Mouse (Mus musculus) inflammation-experienced regulatory T-cells, adult 6 months (primary cell): ENCODE measurements around the gene Rap1gds1. TPM values are rescaled to one million over a fixed set of nuclear protein-coding genes. Genes with fewer than 3 reads are reported as not detected.

ENCODE experiments used
- ATAC-seq: one replicate; pipeline ENCODE4 v1.8.0; 2017
- polyA plus RNA-seq, 3 experiments: library from polyadenylated mRNA; unstranded; fragments of 100-300 nt; shearing (Covaris generic); gene quantifications; one replicate each; pipeline ENCODE4 v1.2.1; 2017

Rap1gds1 gene
- polyA plus RNA-seq, 3 experiments from 2014 or later: 64.8 to 78.6 (median 67.9) TPM

- ATAC-seq: no peak
Observed at GRCm38 (mm10) chr3:138941604-138942003, 133.4 kb downstream of the Rap1gds1 start.

GRCm38 (mm10) chr3:138937241-138937640 is 137.8 kb downstream of the Rap1gds1 start:
- ATAC-seq: no peak

GRCm38 (mm10) chr3:138936780-138937179 is 138.2 kb downstream of the Rap1gds1 start:
- no peak for ATAC-seq

- no peak for ATAC-seq
Observed at GRCm38 (mm10) chr3:138927437-138927836, 147.6 kb downstream of the Rap1gds1 start.

- no peak for ATAC-seq
Observed at GRCm38 (mm10) chr3:138926161-138926560, 148.8 kb downstream of the Rap1gds1 start.

- no peak for ATAC-seq
Observed at GRCm38 (mm10) chr3:138918241-138918640, 156.8 kb downstream of the Rap1gds1 start.

GRCm38 (mm10) chr3:138917016-138917415 is 158.0 kb downstream of the Rap1gds1 start:
- ATAC-seq: no peak

- ATAC-seq: no peak
Observed at GRCm38 (mm10) chr3:138916591-138916990, 158.4 kb downstream of the Rap1gds1 start.

DNA sequence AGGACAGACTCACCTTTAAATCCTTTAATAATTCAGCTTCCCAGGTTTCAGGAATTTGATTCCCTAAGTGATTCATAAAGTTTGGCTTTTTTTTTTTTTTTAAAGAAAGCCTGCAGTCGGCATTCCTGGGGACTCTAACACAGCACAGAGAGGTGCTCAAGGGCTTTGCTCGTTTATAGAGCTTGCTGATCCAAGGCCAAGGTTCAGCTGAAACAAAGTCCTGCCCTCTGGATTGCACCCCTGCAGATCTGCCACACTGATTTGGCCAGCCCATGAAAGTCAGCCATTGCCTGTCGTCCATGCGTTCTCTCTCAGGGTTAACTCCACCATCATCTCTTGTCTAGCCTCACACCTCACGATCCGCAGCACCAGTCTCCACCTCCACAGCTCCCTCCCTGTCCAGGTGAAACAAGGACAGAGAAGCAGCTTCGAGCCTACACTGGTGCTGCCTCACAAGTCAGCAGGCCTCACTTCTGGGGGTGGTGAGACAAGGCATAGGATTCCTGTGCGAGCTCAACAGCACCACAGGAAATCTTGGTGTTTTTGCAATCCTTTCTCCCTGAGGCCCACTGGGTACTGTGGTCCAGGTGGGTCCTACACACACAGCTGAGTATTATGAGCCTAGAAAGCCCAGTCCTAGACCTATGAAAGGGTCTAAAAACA is 160.2 kb downstream of the Rap1gds1 start:
- ATAC-seq: no peak

DNA sequence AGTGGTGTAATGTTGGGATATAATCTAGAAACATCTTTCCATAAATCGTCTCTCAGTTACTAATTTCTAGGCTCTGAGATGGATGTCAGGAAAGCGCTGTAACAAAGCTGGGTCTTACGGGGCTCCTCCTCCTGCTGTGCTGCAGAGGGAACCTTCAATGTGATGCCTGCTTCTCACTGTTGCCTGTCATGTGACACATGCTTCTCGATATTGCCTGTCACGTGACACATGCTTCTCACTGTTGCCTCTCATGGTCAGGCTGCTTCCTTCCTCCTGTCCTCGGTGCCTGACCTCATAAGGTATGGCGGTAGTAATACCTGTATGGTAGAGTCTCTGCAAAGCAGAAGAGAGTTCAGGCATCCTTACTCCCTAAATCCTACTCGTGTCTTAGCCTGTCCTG is 162.5 kb downstream of the Rap1gds1 start:
- no peak for ATAC-seq

DNA sequence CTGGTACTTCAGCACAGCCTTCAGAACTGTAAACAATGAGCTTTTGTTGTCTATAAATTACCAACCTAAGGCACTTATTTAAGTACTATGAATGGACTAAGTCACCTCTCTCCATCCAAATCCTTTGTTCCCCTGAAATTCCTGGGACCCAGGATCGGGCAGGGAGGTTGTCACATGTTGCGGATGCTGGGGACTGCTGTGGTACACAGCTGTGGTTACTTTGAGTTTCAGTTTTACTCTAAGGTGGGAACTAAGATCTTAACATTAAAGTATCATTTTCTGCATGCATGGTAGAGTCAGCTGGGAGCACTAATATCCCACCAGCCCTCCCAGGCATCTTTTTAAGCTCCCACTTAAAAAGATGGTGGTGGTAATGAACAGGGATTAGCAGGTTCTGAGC is 165.7 kb downstream of the Rap1gds1 start:
- ATAC-seq: no peak

- peak; percentile 73 for ATAC-seq
Observed at GRCm38 (mm10) chr3:138906112-138906880, 168.7 kb downstream of the Rap1gds1 start.

- no peak for ATAC-seq
Observed at GRCm38 (mm10) chr3:138905678-138906077, 169.3 kb downstream of the Rap1gds1 start.

DNA sequence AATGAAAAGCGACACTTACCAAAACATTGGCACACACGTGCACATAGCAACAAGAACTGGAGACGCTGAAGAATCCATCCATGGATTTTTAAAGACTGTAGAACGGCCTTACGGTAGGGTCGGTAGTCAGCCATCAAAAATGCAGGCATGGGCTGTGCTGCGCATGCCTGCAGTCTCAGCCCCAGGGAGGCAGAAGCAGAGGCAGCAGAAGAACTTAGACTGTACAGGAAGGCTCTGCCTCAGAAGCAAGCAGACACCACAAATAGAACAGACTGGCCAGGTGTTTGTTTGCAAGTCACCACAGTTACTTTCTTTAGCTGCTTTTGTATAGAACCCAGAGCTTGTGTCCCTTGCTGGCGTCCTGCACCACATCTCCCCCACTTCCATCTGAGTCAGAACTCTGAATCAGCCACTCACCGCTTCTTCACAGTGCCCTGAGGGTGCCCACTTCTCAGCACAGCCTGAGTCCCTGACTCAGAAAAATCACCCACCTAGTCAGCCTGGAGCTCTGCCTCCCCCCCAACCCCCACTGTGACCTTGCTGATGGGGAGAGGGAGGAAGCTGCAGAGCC is 174.3 kb downstream of the Rap1gds1 start:
- no peak for ATAC-seq

- ATAC-seq: no peak
Observed at GRCm38 (mm10) chr3:138898055-138898454, 176.9 kb downstream of the Rap1gds1 start.

GRCm38 (mm10) chr3:138897500-138897899 is 177.5 kb downstream of the Rap1gds1 start:
- no peak for ATAC-seq

DNA sequence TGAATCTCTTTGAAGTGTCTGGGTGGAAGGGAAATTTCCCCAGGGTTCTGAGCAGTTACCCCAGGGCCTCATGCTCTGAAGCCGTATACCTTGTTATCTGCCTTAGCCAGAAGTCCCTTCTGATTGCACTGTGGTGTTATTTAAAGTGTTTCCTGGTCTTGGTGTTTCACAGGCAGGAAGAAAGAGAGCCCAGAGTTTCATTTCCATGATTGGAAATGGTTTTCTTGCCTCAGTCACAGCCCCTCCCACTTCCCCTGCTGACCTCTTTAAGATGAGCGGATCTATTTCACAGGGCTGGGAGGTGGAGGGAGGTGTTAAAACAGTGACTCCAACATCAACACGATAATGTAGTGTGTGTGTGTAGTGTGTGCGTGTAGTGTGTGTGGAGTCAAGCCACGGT is 181.5 kb downstream of the Rap1gds1 start:
- ATAC-seq: peak; percentile 85

- no peak for ATAC-seq
Observed at GRCm38 (mm10) chr3:138889769-138890295, 185.2 kb downstream of the Rap1gds1 start.

GRCm38 (mm10) chr3:138889214-138889613 is 185.8 kb downstream of the Rap1gds1 start:
- ATAC-seq: no peak

DNA sequence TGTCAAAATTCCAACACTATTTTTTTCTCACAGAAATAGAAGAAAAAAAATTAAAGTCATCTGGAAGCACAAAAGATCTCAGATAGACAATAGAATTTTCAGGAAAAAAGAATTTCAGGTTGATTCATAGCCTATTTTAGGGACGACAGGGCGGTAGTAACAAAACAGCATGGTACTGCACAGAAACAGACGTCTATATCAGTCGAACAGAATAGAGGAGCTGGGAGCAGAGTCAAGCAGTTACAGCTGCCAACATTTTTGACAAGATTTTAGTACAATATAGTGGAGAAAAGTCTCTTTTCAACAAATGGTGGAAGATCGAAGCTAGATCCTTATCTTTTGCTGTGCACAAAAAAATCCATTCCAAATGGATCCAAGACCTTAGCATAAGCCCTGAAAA is 188.9 kb downstream of the Rap1gds1 start:
- no peak for ATAC-seq

GRCm38 (mm10) chr3:138881725-138882347 is 193.2 kb downstream of the Rap1gds1 start:
- no peak for ATAC-seq

- no peak for ATAC-seq
Observed at GRCm38 (mm10) chr3:138880999-138881724, 193.8 kb downstream of the Rap1gds1 start.
